Mouse (Mus musculus): ENCODE measurements at regions not wholly inside any gene's neighbourhood (a gene's known extent, or its start where the extent isn't known, plus 50 kb on each side); places are given as distances from the start of the nearest gene placed in this dataset.
"Not testable (repeated sequence)": the region's sequence is repeated elsewhere in the genome, so short reads cannot be mapped to it uniquely, and the experiment has no call there.

GRCm38 (mm10) chr3:6118721-6119120 is 368.1 kb downstream of the Gm8797 start:
- DNase-seq (ENCODE audit: low spot score in 2 of 2), result no peak

- DNase-seq (ENCODE audit: low spot score in 2 of 2), result not testable (repeated sequence)
Observed at GRCm38 (mm10) chr3:6135754-6136153, 385.1 kb downstream of the Gm8797 start.

GRCm38 (mm10) chr3:6137374-6137773 is 386.8 kb downstream of the Gm8797 start:
- no peak for DNase-seq (ENCODE audit: low spot score in 2 of 2)

GRCm38 (mm10) chr3:6173775-6174174 is 423.2 kb downstream of the Gm8797 start:
- no peak for DNase-seq (ENCODE audit: low spot score in 2 of 2)

- DNase-seq (ENCODE audit: low spot score in 2 of 2), result no peak
Observed at GRCm38 (mm10) chr3:6182533-6182932, 431.9 kb downstream of the Gm8797 start.

GRCm38 (mm10) chr3:6183400-6183799 is 432.8 kb downstream of the Gm8797 start:
- no peak for DNase-seq (ENCODE audit: low spot score in 2 of 2)

- no peak for DNase-seq (ENCODE audit: low spot score in 2 of 2)
Observed at GRCm38 (mm10) chr3:6204656-6205055, 415.6 kb downstream of the 1700008P02Rik start.

- DNase-seq (ENCODE audit: low spot score in 2 of 2), result no peak
Observed at GRCm38 (mm10) chr3:6228685-6229084, 391.6 kb downstream of the 1700008P02Rik start.

Small RNAs in the stretch of these regions (microRNA-seq; reads per million reads assigned to microRNA genes)
- gene Gm25144 (ENCODE audit: borderline number of aligned reads in 2 of 2) (0 reads per million in 2 experiments), gene Gm25352 (ENCODE audit: borderline number of aligned reads in 2 of 2) (0 reads per million in 2 experiments)
